Mouse (Mus musculus): ENCODE data around the gene Angptl4.
"Not testable (repeated sequence)": the region's sequence is repeated elsewhere in the genome, so short reads cannot be mapped to it uniquely, and the experiment has no call there.

The Angptl4 gene

DNA sequence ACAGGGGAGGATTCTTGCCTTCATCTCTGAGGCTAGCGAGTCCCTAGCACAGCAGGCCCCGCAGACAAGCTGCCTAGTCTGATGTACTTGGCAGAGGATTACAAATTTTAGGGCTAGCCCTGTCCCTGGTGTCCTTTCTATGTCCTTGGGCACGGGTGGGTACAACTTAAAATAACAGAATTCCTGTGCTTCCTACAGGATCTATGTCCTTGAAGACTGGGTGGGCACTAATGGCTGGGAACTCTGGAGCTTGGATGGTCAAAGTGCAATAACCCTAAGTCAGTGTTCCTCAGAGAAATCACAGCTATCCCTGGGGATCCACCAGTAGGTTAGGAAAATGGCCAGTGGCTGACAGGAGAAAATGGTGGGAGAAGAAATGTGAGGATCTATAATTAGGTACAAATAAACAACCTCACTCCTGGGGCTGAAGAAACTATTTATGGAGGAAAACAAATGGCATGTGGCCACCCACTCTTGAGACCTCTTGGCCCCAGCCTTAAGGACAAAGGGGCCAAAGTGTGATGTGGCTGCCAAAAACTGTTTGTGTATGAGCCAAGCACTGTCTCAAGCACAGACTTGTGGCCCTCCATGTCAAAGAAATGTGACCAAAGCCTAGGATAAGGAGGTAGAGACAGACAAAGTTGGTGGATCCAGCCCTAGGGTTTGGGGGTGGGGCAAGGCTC lies 25.4 kb downstream of the Angptl4 start:
- in situ Hi-C loops (cut with MboI, MseI): no loop called here

DNA sequence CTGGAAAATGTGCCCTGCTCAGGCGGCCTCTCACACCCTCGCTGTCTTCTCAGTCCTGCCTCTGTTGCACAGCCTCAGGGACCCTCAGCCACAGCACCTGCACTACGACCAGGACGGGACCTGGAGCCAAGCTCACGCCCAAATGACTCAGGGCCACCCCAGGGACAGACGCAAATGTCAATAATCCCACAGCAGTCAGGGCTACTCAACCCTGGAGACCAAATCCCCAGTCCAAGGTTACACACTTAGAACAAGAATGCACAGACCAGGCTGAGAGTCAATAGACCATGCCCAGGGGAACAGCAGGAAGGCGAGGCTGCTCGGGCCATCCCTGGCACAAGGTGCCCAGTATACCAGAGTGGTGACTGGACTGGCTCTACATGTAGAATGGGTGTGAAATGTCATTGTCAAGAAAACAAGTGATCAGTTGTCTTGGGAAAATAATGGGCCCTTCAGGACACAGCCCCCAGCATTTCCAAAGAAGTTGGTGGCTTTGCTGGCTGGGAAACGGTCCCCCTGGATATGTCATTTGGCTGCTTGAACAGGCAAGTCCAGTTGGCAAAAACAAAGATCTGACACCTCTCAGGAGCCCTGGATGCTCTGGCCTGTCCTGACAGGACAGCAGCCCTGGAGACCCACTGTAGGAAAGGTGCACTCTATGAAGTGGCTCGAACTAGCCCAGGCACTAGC lies 26.1 kb downstream of the Angptl4 start:
- in situ Hi-C loops (cut with MboI, MseI): no loop called here

DNA sequence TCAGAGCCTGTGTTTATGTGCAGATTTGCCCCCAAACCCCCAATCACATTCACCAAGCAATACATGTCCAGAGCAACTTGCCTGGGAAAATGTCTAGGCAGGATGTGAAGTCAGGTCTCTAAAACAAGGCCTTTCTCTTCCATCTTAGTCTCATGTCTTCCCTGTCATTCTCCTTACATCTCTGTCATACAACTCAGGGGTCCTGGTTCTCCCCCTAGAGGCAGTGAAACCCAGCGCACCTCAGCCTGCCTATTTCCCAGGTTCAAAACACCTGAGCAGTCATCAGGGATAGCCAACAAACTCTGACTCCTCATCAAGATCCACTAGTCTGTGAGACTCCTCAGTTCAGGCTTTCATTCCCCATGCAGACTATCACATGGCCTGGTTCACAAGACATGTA lies 27.0 kb downstream of the Angptl4 start:
- in situ Hi-C loops (cut with MboI, MseI): no loop called here

DNA sequence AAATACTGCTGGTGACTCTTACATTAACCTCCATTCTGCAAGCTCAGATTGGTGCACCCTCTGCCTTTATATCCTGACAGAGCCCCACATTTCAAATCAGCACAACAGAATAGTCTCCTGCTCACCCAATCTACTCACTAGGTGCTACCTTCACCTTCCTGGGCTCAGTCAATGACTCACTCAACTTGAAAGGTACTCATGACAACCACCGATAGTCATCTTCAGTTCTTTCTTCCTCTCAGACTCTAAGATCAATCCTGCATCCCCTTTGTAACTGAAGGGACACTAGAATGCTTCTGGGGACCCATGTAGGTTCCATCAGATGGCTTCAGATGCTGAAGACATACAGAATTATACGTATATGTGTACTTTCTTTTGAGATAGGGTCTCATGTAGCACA lies 29.3 kb downstream of the Angptl4 start:
- in situ Hi-C loops (cut with MboI, MseI): no loop called here

DNA sequence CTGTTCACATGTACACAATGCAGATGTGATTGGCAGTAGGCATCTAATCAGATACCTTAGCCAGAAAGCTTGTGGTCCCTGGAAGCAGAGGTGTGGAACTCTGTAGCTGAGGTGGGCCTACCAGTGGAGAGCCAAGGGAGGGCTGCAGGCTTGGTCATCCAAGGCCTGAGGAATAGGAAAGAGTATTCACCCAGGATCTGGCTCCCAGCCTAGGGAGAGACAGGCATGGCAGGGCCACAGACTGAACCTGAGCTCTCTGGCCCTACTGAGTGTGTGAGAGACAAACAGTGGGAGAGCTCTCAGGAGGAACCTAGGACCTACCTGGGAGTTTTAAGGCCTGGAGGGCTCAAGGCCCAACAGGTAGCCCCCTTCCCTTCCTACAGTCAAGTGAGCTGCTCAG lies 30.4 kb downstream of the Angptl4 start:
- in situ Hi-C loops (cut with MboI, MseI): no loop called here

DNA sequence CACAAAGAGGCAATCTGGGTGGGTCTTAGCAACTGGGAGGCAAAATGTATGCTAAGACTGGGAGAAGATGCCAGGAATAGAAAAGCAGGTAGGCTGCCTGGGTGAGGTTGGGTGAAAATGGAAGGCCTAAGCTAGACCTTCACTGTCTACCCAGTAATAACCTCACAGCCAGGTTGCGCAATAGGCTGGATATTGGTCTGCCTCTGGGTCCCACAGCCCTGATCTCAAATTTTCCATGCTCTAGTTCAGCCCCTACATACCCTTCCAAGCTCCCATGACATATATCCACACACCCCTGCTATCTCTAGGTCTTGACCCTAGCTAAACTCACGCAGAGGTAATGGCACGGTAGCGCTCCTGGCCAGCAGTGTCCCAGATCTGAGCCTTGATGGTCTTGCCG lies 32.2 kb downstream of the Angptl4 start:
- in situ Hi-C loops (cut with MboI, MseI): no loop called here

DNA sequence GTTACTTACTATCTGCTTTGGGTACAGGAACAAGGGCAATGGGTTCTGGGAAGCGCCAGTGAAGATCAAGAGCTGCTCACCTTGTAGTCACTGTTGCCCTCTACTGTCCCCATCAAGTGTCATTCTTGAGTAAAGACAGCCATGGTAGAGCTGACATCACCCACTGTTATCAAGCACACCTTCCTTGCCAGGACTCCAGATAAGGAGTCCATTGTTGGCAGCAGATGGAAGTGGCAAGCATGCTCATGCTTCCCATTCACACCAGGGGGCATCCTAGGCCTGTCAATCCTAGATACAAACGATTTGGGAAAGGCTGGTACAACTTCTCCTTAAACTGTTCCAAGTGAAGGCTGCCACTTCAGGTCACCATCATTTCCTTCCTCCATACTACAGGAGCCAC lies 35.6 kb downstream of the Angptl4 start:
- in situ Hi-C loops (cut with MboI, MseI): no loop called here

DNA sequence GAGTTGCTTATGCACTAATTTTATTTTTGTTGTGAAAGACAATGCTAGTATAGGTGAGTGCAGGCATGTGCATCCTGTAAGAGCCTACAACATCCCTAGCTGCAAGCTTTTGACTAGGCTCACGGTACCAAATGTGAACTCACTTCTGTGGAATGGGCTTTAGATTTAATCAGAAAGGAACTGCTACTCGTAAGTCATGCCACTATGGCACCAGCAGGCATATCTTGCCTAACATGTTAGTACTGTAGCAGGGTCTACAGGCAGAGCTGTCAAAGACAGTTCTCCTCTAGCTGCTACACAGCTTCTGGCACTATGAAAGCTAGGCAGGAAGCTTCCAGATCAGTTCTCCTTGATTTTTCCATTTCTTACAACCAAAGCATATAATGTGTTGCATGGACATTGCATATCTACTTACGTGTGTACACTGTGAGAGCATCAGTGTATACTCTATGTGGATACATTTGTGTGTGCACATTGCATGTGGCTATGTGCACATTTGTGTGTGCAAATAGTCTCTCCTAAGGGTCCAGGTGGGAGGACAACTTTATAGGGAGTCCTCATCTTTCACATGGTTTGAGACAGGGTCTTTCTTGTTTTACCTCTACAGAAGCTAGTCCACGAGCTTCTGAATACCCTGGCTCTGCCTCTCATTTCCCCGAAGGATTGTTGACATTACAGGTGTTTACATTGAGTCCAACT lies 36.8 kb downstream of the Angptl4 start:
- in situ Hi-C loops (cut with MboI, MseI): no loop called here

DNA sequence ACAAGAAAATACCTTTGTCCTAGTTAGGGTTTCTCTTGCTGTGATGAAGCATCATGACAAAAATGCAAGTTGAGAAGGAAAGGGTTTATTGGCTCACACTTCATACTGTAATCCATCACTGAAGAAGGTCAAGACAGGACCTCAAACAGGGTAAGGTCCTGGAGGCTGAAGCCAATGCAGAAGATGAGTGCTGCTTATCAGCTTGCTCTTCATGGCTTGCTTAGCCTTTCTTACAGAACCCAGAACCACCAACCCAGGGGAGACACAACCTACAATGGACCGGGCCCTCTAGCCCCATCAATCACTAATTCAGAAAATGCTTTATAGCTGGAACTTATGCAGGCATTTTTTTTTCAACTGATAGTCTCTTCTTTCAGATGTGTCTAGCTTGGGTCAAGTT lies 39.2 kb downstream of the Angptl4 start:
- in situ Hi-C loops (cut with MboI, MseI): no loop called here

DNA sequence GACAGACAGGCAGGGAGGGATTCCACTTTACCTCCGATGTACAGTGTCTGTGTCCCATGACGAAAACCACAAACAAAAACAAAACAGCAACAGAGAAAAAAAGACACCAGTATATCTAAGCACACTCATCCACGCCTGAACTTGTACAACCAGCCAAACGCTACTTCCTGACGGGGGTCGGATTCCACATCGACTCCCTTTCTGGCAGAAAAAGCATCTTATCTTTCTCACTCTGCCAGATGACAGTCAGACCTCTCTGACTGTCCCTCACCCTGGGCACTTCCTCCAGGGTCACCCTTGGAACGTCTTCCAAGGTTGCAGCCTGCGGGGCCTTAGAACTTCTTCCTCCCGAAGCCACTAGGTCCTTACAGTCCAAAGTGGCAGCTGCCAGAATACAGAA lies 48.1 kb downstream of the Angptl4 start:
- in situ Hi-C loops (cut with MboI, MseI): not testable (repeated sequence)

DNA sequence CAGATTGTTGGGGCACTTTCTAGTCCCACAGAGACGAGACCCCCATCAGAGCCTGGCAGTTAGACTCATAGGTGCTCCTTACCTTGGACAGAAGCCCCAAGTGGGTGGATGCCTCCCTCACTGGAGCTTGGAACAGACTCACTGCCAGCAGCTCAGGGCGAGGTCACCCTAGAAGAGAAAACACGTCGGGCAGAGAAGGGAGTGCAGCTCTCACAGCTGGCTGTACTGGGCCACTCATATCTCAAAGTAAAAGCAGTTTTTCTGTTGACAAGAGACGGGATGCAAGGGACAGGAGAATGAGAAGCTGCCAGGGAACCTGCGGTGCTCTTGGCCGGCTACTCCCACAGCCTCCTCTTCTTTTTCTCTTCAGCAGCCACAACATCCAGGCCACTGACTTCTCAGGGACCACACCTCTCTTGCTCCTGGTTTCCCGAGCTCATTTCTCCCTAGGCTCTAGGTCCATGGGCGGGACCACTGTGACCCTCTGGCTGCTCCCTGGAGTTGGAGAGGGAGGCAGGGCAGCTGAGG lies 49.0 kb downstream of the Angptl4 start:
- in situ Hi-C loops (cut with MboI, MseI): not testable (repeated sequence)

DNA sequence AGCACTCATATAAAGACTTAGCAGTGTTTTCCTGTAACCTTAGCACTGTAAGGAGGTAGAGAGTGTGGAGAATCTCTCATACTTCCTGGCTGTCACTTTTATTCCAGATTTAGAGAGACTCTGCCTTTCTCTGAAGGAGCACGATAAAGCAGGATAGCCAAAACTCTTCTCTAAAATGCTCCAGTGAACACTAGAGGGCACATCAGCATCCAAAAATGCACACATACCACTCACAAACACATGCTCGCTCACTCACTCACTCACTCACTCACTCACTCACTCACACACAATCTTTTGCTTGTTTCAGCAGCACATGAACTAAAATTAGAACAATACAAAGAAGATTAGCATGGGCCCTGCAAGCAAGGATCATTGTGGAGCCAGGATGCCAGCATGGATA lies 52.4 kb downstream of the Angptl4 start:
- in situ Hi-C loops (cut with MboI, MseI): no loop called here

DNA sequence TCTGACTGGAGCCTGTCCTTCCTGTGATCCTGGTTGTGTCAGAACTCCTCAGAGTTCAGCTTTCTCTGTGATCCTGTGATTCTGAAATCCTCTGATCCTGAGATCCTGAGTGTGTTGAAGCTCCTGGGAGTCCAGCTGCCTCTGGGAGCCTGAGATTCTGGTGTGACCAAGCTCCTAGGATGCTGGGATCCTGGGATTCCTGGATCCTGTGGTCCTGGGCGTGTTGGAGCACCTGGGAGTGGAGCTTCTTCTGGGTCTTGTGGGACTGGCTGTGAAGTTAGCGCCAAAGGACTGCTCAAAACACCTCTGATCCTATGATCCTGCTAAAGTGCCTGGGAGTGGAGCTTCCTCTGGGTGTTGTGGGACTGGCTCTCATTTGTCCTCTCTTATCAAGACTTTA lies 53.2 kb downstream of the Angptl4 start:
- in situ Hi-C loops (cut with MboI, MseI): no loop called here

All from T-helper 1 cell (primary cell).